Mouse (Mus musculus) spleen, adult 2 months (tissue): ENCODE results near the gene Ptpre. TPM values are rescaled to one million over a fixed set of nuclear protein-coding genes. Genes with fewer than 3 reads are reported as not detected.

Experiments used
- DNase-seq, 2 experiments: peaks; one replicate each; pipeline versions ENCODE4 v3.0.0 to v3.0.0-alpha.2; 2012 to 2021; ENCODE audit warnings: low spot score in 2 of 2, low read depth in 1 of 2
- H3K27ac ChIP-seq: fragments of 200-500 bp; 2 replicates; pipeline ENCODE4 v1.5.1; 2012; ENCODE audit warnings: low read length, inconsistent platforms; ENCODE audit not compliant: insufficient read depth
- H3K27me3 ChIP-seq: fragments of 200-500 bp; 2 replicates; pipeline ENCODE4 v1.6.1; 2012; ENCODE audit warnings: mild to moderate bottlenecking, moderate library complexity, low read length, inconsistent platforms; ENCODE audit not compliant: control insufficient read depth, insufficient read depth
- H3K36me3 ChIP-seq: fragments of 200-500 bp; 2 replicates; pipeline ENCODE4 v1.6.1; 2012; ENCODE audit warnings: mild to moderate bottlenecking, low read length, inconsistent platforms; ENCODE audit not compliant: control insufficient read depth, insufficient read depth
- H3K4me1 ChIP-seq: fragments of 200-500 bp; 2 replicates; pipeline ENCODE4 v1.6.1; 2011; ENCODE audit warnings: inconsistent platforms; ENCODE audit not compliant: control insufficient read depth, insufficient read depth, insufficient read length
- H3K4me3 ChIP-seq: fragments of 200-500 bp; 2 replicates; pipeline ENCODE4 v1.5.1; 2011; ENCODE audit warnings: mild to moderate bottlenecking, inconsistent platforms; ENCODE audit not compliant: insufficient read depth, insufficient read length; ENCODE audit errors: extremely low read depth
- CTCF ChIP-seq: fragments of 200-500 bp; IDR thresholded peaks from 2 replicates; pipeline ENCODE4 v1.5.1; 2011; ENCODE audit warnings: mild to moderate bottlenecking, inconsistent platforms; ENCODE audit not compliant: insufficient read depth, insufficient read length, insufficient replicate concordance; ENCODE audit errors: extremely low read depth
- POLR2A ChIP-seq: fragments of 200-500 bp; IDR thresholded peaks from 2 replicates; pipeline ENCODE4 v1.6.1; 2011; ENCODE audit warnings: low read depth, low read length, inconsistent platforms
- WGBS: fragments of 180-500 bp; shearing (Covaris S2); methylation state at CpG from one replicate; pipeline ENCODE4 v1.1.7; 2018; 5-methylcytosine and 5-hydroxymethylcytosine counted together
- polyA plus RNA-seq: library from polyadenylated mRNA; depleted of rRNA; stranded (reverse); fragments of >200 nt; gene quantifications from 2 replicates; pipeline ENCODE4 v1.2.3, GENCODE M21; 2012

Gene Ptpre
- polyA plus RNA-seq, 1 experiment: 9.5 TPM

GRCm38 (mm10) chr7:135588620-135589309 lies 51.5 kb downstream of the Ptpre start:
- H3K27ac ChIP-seq: 0 out of 2 replicates have a peak overlapping the region, but pooled peaks have one; percentile 19
- DNase-seq: no peak
- peaks cover 3% of the 10 kb centered on the region; the same call in 1 of the 2 replicates for H3K4me1 ChIP-seq

GRCm38 (mm10) chr7:135591461-135591860 lies 54.2 kb downstream of the Ptpre start:
- no peak overlapping the region for H3K27ac ChIP-seq
- H3K27me3 ChIP-seq: no peaks in the 10 kb centered on the region
- H3K36me3 ChIP-seq: no peaks in the 10 kb centered on the region
- H3K4me1 ChIP-seq: peaks cover 3% of the 10 kb centered on the region; the same call in 1 of the 2 replicates
- H3K4me3 ChIP-seq: no peak overlapping the region
- no peak for TF ChIP-seq CTCF
- TF ChIP-seq POLR2A: no peak
- DNase-seq: no peak
- WGBS: 13% methylated on average over 2 of the region's 2 CpGs

More at GRCm38 (mm10) chr7:135588620-135589309, 51.5 kb downstream of the Ptpre start:
- Histone ChIP-seq H3K4me3 (no peak overlapping the region), H3K36me3 (no peaks in the 10 kb centered on the region), H3K27me3 (no peaks in the 10 kb centered on the region)
- no peak for TF ChIP-seq CTCF
- no peak for TF ChIP-seq POLR2A
- WGBS: 13% methylated on average over 8 of the region's 8 CpGs

- Histone ChIP-seq H3K36me3 (no peaks in the 10 kb centered on the region), H3K27ac (no peak overlapping the region), H3K4me1 (peaks cover 4% of the 10 kb centered on the region), H3K4me3 (no peak overlapping the region), H3K27me3 (no peaks in the 10 kb centered on the region)
- no peak for TF ChIP-seq POLR2A
- no peak for TF ChIP-seq CTCF
- no peak for DNase-seq
- 44% methylated on average over 5 of the region's 5 CpGs for WGBS
These were observed 56.0 kb downstream of the Ptpre start for GRCm38 (mm10) chr7:135593286-135593685.

DNA sequence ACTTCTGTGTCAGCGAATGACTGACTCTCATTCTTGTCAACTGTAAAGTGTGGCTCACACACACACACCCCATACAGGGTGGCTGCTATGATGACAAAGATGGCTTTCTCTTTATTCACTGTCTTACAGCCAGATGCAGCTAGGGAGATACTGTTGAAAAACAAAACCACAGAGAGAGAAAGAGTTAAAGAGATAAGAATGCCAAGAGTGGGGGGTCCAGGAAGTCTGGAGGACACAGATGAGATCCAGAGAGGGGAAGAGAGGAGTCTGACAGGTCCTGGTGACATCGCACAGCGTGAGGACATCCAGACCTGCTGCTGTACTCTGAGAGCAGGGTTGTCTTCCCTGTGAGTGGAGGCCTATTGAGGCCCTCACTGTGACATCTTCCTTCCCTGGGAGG lies 56.5 kb downstream of the Ptpre start:
- no peak overlapping the region for H3K4me3 ChIP-seq
- H3K27me3 ChIP-seq: no peaks in the 10 kb centered on the region
- DNase-seq: no peak
- no peak for TF ChIP-seq POLR2A
- no peak for TF ChIP-seq CTCF
- H3K36me3 ChIP-seq: no peaks in the 10 kb centered on the region
- H3K27ac ChIP-seq: no peak overlapping the region
- 44% methylated on average over 3 of the region's 3 CpGs for WGBS
- peaks cover 9% of the 10 kb centered on the region for H3K4me1 ChIP-seq

DNA sequence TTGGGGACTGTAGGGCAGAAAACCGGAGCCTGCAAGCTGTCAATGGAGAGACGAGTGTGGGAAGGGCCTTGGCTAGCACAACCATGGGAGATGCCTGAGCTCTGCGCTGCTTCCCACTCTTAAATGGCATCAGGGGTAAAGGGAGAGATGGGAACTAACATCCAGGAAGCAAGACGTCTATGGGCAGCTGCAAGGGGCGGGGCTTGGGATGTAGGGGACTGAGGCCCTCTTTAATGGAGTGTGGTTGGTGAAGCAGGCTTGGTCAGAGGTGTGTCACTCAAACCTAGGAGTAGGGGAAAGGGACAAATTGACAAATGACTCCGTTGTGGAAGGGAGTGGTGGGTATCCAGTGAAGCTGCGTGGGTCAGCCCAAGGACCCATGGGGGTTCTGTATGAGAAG lies 57.4 kb downstream of the Ptpre start:
- H3K36me3 ChIP-seq: no peaks in the 10 kb centered on the region
- TF ChIP-seq CTCF (no peak), POLR2A (no peak)
- 54% methylated on average over 7 of the region's 7 CpGs for WGBS
- no peak overlapping the region for H3K4me3 ChIP-seq
- H3K4me1 ChIP-seq: peaks cover 9% of the 10 kb centered on the region
- no peaks in the 10 kb centered on the region for H3K27me3 ChIP-seq
- no peak for DNase-seq
- no peak overlapping the region for H3K27ac ChIP-seq

GRCm38 (mm10) chr7:135595640-135596174 lies 58.4 kb downstream of the Ptpre start:
- Histone ChIP-seq H3K27me3 (no peaks in the 10 kb centered on the region), H3K4me3 (no peak overlapping the region), H3K27ac (no peak overlapping the region), H3K4me1 (peaks cover 9% of the 10 kb centered on the region), H3K36me3 (no peaks in the 10 kb centered on the region)
- TF ChIP-seq CTCF (no peak), POLR2A (no peak)
- 34% methylated on average over 5 of the region's 5 CpGs for WGBS
- DNase-seq: no peak

GRCm38 (mm10) chr7:135597006-135597405 lies 59.7 kb downstream of the Ptpre start:
- TF ChIP-seq POLR2A (no peak), CTCF (no peak)
- no peak overlapping the region for H3K4me3 ChIP-seq
- no peaks in the 10 kb centered on the region for H3K27me3 ChIP-seq
- no peak for DNase-seq
- H3K4me1 ChIP-seq: peaks cover 6% of the 10 kb centered on the region
- no peak overlapping the region; the same call in 1 of the 2 replicates for H3K27ac ChIP-seq
- H3K36me3 ChIP-seq: no peaks in the 10 kb centered on the region
- 32% methylated on average over 9 of the region's 9 CpGs for whole genome bisulfite sequencing
